Mouse (Mus musculus): ENCODE results near the gene Zfp872.

The Zfp872 gene

DNA sequence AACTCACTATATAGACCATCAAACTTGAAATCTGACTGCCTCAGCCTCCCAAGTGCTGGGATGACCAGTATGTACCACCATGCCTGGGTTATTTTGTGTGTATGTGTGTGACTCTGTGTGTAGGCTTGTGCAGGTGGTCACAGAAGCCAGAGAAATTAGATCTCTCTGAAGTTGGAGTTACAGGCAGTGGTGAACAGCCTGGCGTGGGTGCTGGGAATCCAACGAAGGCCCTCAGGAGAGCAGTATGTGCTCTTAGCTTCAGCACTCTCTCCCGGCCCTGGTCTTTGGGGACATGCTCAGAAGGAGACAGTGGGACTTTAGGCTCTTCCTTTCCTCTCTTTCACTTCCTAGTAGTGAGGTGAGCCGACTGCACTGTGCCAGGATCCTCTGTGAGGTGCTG lies 15.6 kb upstream of the Zfp872 start:
- DNase-seq: no peak

DNA sequence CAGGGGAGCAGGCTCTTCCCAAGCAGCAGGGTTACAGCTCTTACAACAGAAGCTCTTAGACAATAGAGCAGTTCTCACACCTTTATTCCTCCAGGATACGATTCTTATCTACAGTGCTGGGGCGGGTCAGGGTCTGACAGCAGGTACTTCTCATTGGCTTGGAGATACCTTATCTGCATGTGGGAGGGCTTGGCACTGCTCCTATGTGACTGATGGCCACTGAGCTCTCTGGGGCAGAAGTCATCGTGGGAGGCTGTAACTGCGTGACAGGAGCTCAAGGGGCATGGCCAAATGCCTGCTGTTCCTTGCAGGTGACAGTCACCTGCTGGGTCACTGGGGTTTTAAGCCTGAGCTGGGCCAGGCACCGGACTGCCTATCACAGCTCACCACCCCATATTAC lies 8.5 kb downstream of the Zfp872 start:
- no peak for DNase-seq

DNA sequence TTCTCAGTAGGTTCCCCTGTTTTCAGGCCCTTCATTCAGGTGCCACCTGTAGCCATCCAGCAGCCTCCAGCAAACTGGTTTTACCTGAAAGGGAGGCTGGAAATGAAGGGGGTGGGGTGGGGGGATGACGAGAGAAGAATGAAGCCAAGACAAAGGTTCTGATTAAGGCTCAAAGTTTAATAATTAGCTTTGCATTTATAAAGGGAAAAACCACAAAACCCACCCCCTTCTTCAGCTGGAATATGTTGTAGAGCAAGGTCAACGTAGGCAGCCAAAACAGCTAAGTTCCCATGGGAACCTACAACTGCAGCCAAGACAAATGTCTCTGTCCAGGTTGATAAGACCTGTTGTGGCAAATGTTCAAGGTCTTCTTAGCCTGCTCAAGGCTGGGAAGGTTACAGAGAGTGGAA lies 25.9 kb downstream of the Zfp872 start:
- no peak for DNase-seq

DNA sequence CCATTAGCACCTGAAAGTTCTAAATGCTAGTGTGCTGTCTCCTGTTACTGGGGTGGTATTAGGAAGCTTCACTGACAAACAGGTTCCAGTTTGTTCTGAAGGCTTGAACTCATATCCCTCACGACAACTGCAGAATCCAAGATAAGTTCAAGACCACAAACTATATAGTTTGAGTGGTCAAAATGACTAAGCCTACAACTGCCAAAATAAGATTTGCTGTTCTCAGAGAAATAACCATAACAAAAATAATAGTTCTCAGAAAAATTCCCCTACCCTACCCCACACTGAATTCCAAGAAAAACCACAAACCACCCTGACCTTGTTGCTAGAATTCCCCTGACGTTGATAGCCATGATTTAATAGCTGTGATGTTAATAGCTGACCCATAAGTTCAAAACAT lies 26.7 kb downstream of the Zfp872 start:
- DNase-seq: no peak

DNA sequence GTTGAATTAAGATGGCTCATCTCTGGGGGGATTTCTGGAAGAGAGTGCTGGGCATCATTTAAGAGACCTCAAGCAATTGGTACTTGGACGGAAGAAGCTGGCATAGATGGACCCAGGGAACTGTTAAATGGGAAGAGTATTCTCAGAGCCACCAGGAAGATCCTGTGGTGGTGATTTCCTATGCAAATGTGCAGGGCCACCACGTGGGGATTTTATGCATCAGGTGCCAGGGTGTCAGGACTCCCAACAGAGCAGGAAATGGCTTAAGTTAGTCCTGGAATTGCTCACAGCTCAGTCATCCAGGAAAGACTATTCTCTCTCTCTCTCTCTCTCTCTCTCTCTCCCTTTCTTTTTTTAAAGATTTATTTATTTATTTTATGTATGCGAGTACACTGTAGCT lies 28.8 kb downstream of the Zfp872 start:
- no peak for DNase-seq

DNA sequence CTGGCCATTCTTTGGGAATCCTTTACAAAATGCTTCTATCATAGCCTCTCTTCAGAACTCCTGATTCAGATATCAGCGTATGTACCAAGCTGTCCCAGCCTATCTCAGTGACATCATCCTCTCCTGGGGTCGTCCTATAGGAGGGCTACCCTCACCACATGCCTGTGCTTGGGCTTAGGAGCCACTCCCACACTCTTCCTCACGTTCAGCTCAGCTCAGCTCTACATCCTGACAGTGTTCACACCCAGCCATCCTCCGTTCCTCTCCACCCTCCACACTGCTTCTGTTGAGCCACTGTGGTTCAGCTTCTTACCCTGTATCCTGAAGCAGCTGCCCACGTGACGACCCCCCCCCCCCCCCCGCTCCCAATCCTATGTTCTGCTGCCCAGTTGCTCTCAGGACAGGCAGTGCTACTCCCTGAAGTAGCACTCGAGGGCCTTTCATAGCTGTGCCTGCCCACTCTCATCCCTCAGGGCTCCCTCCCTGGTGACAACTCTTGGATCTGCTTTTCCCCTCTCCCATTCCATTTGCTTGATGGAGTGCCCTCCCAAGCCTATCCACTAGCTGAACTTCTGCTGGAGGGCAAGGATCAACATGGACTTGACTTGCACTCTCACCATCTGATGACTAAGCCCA lies 30.1 kb downstream of the Zfp872 start:
- no peak for DNase-seq

DNA sequence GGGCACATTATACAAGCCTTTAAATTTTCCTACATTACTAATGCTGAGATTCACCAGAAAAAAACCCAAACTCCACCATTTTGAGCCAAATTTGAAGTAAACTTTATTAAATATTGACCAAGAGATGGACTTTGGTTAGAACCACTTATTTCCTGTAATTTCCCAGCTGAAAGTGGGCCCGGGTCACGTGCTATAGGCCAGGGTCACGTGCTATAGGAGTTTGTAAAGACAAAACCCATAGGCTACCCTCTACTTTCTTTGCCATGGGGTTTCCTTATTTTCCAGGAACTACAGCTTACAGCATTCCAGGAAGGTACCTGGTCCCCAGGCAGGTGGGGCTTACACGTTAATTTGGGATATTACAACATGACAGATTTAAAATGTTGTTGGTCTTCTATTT lies 36.2 kb downstream of the Zfp872 start:
- DNase-seq: no peak

DNA sequence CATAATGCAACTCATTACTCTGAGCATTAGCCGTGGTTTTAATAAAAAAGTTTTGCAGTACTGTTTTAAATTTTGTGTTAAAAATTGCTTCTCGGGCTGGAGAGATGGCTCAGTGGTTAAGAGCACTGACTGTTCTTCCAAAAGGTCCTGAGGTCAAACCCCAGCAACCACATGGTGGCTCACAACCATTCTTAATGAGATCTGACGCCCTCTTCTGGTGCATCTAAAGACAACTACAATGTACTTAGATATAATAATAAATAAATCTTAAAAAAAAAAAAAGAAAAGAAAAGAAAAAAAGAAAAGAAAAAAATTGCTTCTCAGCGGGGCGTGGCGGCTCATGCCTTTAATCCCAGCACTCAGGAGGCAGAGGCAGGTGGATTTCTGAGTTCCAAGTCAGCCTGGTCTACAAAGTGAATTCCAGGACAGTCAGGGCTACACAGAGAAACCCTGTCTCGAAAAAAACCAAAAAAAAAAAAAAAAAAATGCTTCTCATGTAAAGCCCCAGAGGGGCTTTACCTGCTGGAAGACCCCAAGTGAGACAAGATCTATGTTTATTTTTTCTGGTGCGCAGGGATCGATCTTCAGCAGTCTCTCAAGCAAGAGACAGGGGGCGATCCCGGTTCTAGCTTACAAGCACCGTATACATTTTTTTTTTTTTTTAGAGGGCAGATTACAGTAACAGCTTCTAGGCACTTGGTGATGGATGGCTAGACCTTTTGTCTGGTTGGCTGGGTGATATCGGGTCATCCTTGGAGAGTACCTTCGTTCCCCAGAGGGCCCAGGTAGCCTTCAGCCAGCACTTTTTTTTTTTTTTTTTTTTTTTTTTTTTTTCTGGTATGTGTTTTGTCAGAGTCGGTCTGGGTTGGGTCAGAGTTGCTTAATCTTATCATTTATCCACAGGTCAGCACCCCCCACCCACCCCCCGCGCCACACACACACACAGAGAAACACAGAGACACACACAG lies 36.9 kb downstream of the Zfp872 start:
- DNase-seq: peak; percentile 7 to 48

DNA sequence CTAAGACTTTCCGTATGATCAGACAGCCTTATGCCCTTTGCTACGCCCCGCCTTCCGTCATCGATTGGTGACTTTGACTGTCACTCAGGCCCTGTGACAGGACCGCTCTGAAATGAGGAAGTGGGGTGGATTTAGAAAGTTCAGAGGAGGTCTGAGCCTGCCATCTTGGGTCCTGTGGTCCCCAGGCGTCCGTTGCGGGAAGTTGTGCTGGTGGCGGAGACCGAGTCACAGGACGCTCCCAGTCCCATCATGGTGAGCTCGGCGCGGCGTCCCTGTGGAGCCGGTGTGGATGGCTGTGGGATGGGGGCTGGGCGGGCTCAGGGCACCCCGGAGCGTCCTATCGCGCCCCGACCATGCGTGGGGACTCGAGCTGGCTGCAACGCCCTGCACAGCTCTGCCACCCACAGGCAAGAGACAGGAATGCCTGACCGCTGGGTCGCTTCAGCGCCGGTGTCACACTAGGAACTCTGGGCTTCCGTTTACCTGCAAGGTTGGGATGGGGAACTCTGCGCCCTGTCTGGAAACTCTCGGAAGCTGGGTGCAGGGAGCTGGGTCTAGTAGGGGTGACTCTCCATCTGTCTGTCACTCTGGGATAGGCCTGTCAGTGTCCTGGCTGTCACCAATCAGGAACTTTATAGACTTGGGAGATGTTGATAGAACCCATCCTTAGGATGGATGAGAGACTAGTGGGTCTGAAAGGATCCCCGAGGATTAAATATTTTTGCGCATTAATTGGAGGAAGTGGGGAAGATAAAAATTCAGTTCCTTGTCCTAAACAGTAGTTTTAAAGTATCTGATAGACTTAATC lies 37.9 kb downstream of the Zfp872 start, which contains the start of gene Zfp809:
Gene Zfp809 (plus strand): TSS at position 134 of the 808 bp plus-strand sequence.
- peak; percentile 100 for DNase-seq

DNA sequence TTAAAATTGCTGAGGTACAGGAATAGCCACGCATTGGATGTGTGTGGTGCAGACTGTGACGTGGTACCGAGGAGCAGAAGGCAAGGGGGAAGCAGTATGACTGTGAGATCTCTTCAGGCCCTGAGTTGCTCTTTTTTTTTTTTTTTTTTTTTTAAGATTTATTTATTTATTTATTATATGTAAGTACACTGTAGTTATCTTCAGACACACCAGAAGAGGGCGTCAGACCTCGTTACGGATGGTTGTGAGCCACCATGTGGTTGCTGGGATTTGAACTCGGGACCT lies 38.4 kb downstream of the Zfp872 start:
- peak in 1 of 2 experiments; percentile 7 for DNase-seq

DNA sequence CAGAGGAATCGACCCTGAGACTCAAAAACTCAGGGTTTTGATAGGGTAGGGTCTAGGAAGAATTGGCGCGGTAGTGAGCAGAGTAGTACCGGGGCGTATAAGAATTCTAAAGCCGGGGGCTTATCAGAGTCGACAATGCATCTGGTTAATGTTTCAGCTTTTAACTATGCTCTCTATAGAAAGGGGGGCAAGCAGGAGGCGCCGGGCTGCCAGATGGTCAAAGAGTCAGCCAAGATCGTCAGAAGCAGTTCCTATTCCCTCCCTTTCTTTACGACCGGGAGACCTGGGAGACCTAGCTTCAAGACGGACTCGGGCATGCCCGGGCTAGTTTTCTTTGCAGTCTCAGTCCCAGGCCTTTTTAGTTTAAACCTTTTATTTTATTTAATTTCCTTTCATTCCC lies 39.0 kb downstream of the Zfp872 start:
- DNase-seq: peak; percentile 53 to 67

DNA sequence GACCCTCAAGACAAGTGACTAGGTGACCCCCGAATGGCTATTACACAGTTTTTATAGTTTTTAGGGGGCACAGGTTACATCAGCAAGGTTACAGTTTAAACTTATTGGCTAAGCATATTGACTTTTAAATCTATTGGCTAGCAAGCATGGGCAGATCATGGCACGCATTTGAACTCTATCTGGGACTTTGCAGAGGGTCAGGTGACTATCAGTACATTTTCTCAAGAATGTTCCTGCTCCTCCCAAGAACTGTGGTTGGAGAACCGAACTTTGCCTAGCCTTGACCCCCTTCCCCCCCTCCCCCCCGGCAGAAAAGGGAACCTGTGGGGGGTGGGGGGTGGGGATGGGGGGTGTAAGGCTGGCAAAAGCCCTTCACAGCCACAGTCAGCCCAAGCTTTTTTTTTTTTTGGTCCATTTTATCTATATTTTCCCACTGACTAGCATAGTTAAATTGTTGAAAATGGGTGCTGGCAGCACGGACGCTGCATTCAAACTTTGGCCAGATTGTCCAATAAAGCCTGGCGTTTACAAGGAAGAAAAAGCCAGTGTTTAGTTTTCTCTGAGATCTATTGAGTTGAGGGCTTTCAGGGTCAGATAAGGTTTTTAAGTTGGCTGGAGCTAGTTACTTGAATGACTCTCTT lies 41.6 kb downstream of the Zfp872 start:
- no peak for DNase-seq

DNA sequence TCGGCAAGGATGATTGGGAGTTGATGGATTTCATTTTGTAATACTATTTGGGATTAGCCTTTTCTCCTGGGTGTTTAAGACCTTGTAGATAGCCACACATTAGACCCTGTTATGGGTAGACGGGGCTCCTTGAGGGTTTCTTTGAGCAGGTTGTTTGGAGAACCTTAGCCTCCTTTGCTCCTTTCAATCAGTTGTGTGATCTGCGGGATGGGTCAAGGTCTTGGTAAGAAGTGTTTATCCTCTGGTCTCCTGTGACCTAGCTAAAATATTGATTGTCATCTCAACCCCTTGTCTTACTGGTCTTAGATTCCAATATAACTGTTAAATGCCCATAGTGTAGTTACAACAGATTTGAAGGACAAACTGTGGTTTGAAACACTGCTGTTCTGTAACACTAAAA lies 42.2 kb downstream of the Zfp872 start:
- DNase-seq: no peak

DNA sequence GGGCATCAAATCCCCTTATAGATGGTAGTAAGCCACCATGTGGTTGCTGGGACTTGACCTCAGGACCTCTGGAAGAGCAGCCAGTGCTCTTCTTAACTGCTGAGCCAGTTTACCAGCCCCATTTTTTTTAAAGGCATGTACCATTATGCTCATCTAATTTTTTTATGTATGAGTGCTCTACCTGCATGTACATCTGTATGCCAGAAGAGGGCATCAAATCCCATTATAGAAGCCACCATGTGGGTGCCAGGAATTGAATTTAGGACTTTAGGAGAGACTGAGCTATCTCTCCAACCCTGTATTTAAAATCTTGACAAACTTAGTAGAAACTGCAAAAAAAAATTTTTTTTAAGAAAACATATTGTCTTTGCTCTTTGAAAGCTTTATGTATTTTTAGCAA lies 42.7 kb downstream of the Zfp872 start:
- DNase-seq: no peak

DNA sequence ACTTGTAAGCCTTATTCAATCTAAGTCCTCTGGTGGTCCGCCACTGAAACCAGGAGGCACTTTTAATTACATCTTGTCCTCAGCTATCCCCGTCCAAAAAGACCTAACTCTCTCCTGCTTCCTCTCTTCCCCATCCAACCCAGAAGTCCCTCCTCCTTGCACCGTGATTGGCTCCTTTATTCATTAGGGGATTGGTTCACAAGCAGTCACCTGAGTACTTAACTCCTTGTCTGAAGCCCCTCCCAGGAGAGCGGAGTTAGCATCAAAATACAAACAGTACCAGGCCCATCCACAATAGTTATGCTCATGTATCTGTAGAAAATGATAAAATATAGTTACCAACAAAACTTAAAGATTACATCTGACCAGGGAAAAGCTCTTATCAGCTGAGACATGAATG lies 52.1 kb downstream of the Zfp872 start:
- DNase-seq: no peak

DNA sequence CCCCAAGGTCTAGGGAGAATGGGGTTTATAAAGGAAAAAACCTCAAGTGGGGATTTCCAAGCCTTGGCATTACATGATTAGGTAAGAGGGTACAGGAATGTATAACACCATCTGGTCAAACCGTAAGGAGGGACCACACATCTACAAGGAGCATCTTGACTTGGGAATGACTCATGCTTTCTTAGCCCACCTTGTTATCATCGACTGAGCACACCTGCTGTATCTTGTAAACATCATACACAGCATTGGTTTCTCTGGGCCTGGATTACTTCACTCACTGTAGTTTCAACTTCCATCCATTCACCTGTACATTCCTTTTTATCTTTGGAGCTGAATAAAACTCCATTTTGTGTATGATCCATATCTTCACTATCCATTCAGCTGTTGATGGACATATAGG lies 56.4 kb downstream of the Zfp872 start:
- no peak for DNase-seq
